Comparison of ENCODE assay signal across 15 mouse cellular contexts in genomic region chr2:83760112-83760511, GRCm38 (mm10). TPM values are rescaled to one million over a fixed set of nuclear protein-coding genes. Genes with fewer than 3 reads are reported as not detected.
DNase-seq lines count a peak whose midpoint lies in the region; ATAC-seq and TF ChIP-seq lines count a peak whose summit lies in the region.
"Had no signal": no experiment of that assay in that cellular context is flagged by ENCODE, and none has a peak within 500 bp of the region (broad histone marks: within the 10 kb centered on the region; RNA-seq: fewer than 3 reads in every experiment).

No protein-coding gene starts in this region.

- no peak for DNase-seq in hindbrain, embryonic 10.5 days (ENCODE audit: low spot score)
- DNase-seq in lung, postnatal 25 days (ENCODE audit: low spot score) = no peak
- peak; percentile 67 for DNase-seq in adipocyte (ENCODE audit: low spot score)
- DNase-seq in adrenal gland, adult 8-10 months = no peak
- DNase-seq: gastrocnemius, postnatal 36 days; lung, postnatal 14 days; thymus, postnatal 4 days had no signal

- no peaks in the 10 kb centered on the region for H3K27me3 ChIP-seq in hindbrain, embryonic 10.5 days (ENCODE audit: insufficient read depth, poor library complexity, severe bottlenecking)
- H3K27me3 ChIP-seq in hindbrain, embryonic 16.5 days (replicated peaks; ENCODE audit: control insufficient read depth, insufficient read depth, low read length) = no peaks in the 10 kb centered on the region
- no peaks in the 10 kb centered on the region for H3K27me3 ChIP-seq in lung, embryonic 16.5 days (ENCODE audit: control insufficient read depth, insufficient read depth, low read depth, low read length)
- no peaks in the 10 kb centered on the region for H3K27me3 ChIP-seq in intestine, postnatal 0 days (replicated peaks; ENCODE audit: control insufficient read depth, insufficient read depth, low read length)
- no peaks in the 10 kb centered on the region for H3K27me3 ChIP-seq in forebrain, embryonic 16.5 days (replicated peaks; ENCODE audit: control insufficient read depth, insufficient read depth, low read length)
- H3K27me3 ChIP-seq: embryonic facial prominence, embryonic 12.5 days; Patski had no signal

- no peaks in the 10 kb centered on the region for H3K9me3 ChIP-seq in hindbrain, embryonic 10.5 days
- no peaks in the 10 kb centered on the region for H3K9me3 ChIP-seq in hindbrain, embryonic 16.5 days (ENCODE audit: control insufficient read depth, low read length)
- H3K9me3 ChIP-seq in lung, embryonic 16.5 days (ENCODE audit: control insufficient read depth, low read length) = no peaks in the 10 kb centered on the region
- no peaks in the 10 kb centered on the region for H3K9me3 ChIP-seq in intestine, postnatal 0 days (ENCODE audit: control insufficient read depth)
- no peaks in the 10 kb centered on the region for H3K9me3 ChIP-seq in forebrain, embryonic 16.5 days (ENCODE audit: control insufficient read depth, low read length)
- H3K9me3 ChIP-seq: embryonic facial prominence, embryonic 12.5 days; forebrain, embryonic 10.5 days had no signal

- peaks cover 19% of the 10 kb centered on the region for H3K36me3 ChIP-seq in hindbrain, embryonic 10.5 days
- H3K36me3 ChIP-seq in hindbrain, embryonic 16.5 days (ENCODE audit: control insufficient read depth, insufficient read depth, low read length) = no peaks in the 10 kb centered on the region
- H3K36me3 ChIP-seq in lung, embryonic 16.5 days (ENCODE audit: control insufficient read depth, insufficient read depth, low read length) = peaks cover 7% of the 10 kb centered on the region
- peaks cover 16% of the 10 kb centered on the region for H3K36me3 ChIP-seq in intestine, postnatal 0 days (ENCODE audit: control insufficient read depth, insufficient read depth)
- no peaks in the 10 kb centered on the region for H3K36me3 ChIP-seq in forebrain, embryonic 16.5 days (ENCODE audit: control insufficient read depth, insufficient read depth)

- no peak overlapping the region for H3K9ac ChIP-seq in hindbrain, embryonic 16.5 days (ENCODE audit: low read depth, low read length)
- no peak overlapping the region for H3K9ac ChIP-seq in lung, embryonic 16.5 days (ENCODE audit: low read length)
- no peak overlapping the region for H3K9ac ChIP-seq in intestine, postnatal 0 days (ENCODE audit: low read depth, low read length)
- no peak overlapping the region for H3K9ac ChIP-seq in forebrain, embryonic 16.5 days (replicated peaks; ENCODE audit: low read depth, low read length)
- H3K9ac ChIP-seq: embryonic facial prominence, embryonic 12.5 days had no signal

- peak overlapping the region; percentile 62; the same call in 1 of the 2 replicates for H3K27ac ChIP-seq in hindbrain, embryonic 10.5 days
- H3K27ac ChIP-seq in hindbrain, embryonic 16.5 days (ENCODE audit: low read depth, low read length) = no peak overlapping the region
- H3K27ac ChIP-seq in lung, embryonic 16.5 days (ENCODE audit: low read length) = peak overlapping the region; percentile 49
- H3K27ac ChIP-seq in intestine, postnatal 0 days (ENCODE audit: low read depth, low read length) = peak overlapping the region; percentile 87
- no peak overlapping the region for H3K27ac ChIP-seq in forebrain, embryonic 16.5 days (ENCODE audit: low read length)
- H3K27ac ChIP-seq: embryonic facial prominence, embryonic 12.5 days had no signal

- no peak overlapping the region for H3K4me3 ChIP-seq in hindbrain, embryonic 10.5 days
- no peak overlapping the region for H3K4me3 ChIP-seq in hindbrain, embryonic 16.5 days (ENCODE audit: low read length)
- H3K4me3 ChIP-seq in lung, embryonic 16.5 days (ENCODE audit: low read length) = no peak overlapping the region
- no peak overlapping the region for H3K4me3 ChIP-seq in intestine, postnatal 0 days (ENCODE audit: low read depth, low read length)
- H3K4me3 ChIP-seq in forebrain, embryonic 16.5 days (replicated peaks; ENCODE audit: low read length) = no peak overlapping the region
- H3K4me3 ChIP-seq: embryonic facial prominence, embryonic 12.5 days; forebrain, embryonic 10.5 days had no signal

- ATAC-seq in hindbrain, embryonic 16.5 days = no peak
- peak; percentile 64 for ATAC-seq in lung, embryonic 16.5 days (ENCODE audit: low read depth)
- peak; percentile 76 for ATAC-seq in intestine, postnatal 0 days
- ATAC-seq in forebrain, embryonic 16.5 days = no peak

- no peak for TF ChIP-seq CTCF in intestine, postnatal 0 days (IDR thresholded peaks at IDR 0.05; ENCODE audit: low read depth)

- 80% methylated on average over 1 of the region's 1 CpGs for WGBS in hindbrain, embryonic 10.5 days
- WGBS in hindbrain, embryonic 16.5 days = 74% methylated on average over 1 of the region's 1 CpGs
- WGBS in lung, embryonic 16.5 days = 43% methylated on average over 1 of the region's 1 CpGs
- 14% methylated on average over 1 of the region's 1 CpGs for WGBS in intestine, postnatal 0 days
- WGBS in forebrain, embryonic 16.5 days = 63% methylated on average over 1 of the region's 1 CpGs

- peaks cover 14% of the 10 kb centered on the region for H3K4me1 ChIP-seq in hindbrain, embryonic 10.5 days (replicated peaks)
- peaks cover 8% of the 10 kb centered on the region for H3K4me1 ChIP-seq in hindbrain, embryonic 16.5 days (ENCODE audit: control insufficient read depth, insufficient read depth, low read depth, low read length)
- H3K4me1 ChIP-seq in lung, embryonic 16.5 days (replicated peaks; ENCODE audit: control insufficient read depth, insufficient read depth, low read length) = peaks cover 7% of the 10 kb centered on the region; the same call in 1 of the 2 replicates
- no peaks in the 10 kb centered on the region for H3K4me1 ChIP-seq in intestine, postnatal 0 days (replicated peaks; ENCODE audit: control insufficient read depth, insufficient read depth, low read length)
- peaks cover 14% of the 10 kb centered on the region for H3K4me1 ChIP-seq in forebrain, embryonic 16.5 days (replicated peaks; ENCODE audit: control insufficient read depth, insufficient read depth, low read length)

- H3K4me2 ChIP-seq in hindbrain, embryonic 16.5 days (ENCODE audit: low read length) = no peak overlapping the region
- no peak overlapping the region for H3K4me2 ChIP-seq in lung, embryonic 16.5 days (ENCODE audit: low read depth, low read length)
- H3K4me2 ChIP-seq in intestine, postnatal 0 days (replicated peaks; ENCODE audit: low read depth) = no peak overlapping the region
- H3K4me2 ChIP-seq in forebrain, embryonic 16.5 days (ENCODE audit: low read length) = no peak overlapping the region
- H3K4me2 ChIP-seq: embryonic facial prominence, embryonic 12.5 days; liver, embryonic 11.5 days had no signal

RNA-seq across cellular contexts. Expression of gene Itgav, which starts 35.9 kb away (rescaled TPM):
- 31.8 and 32.4 TPM in 2 replicates for polyA plus RNA-seq in hindbrain, embryonic 10.5 days (2016; fragmentation: Nextera tagmentation; extraction: Ambion mirVana)
- polyA plus RNA-seq in hindbrain, embryonic 16.5 days (2015; fragmentation: Nextera tagmentation; extraction: Ambion mirVana) = 17.1 and 24.7 TPM in 2 replicates
- 72.6 and 75.3 TPM in 2 replicates for polyA plus RNA-seq in lung, embryonic 16.5 days (2015; fragmentation: Nextera tagmentation; extraction: Ambion mirVana)
- polyA plus RNA-seq in intestine, postnatal 0 days (2015; fragmentation: Nextera tagmentation; extraction: Ambion mirVana) = 86.6 and 95.0 TPM in 2 replicates
- 100 to 1,000 TPM; 115 to 144 (median 126) TPM for total RNA-seq in adrenal gland, adult 8-10 months (2022)
- 18.8 and 20.8 TPM in 2 replicates for polyA plus RNA-seq in forebrain, embryonic 16.5 days (2015; fragmentation: Nextera tagmentation; extraction: Ambion mirVana)

RNA-seq across cellular contexts. Expression of gene Fam171b, which starts 52.3 kb away (rescaled TPM):
- 23.8 and 29.1 TPM in 2 replicates for polyA plus RNA-seq in hindbrain, embryonic 10.5 days (2016; fragmentation: Nextera tagmentation; extraction: Ambion mirVana)
- 77.1 and 80.4 TPM in 2 replicates for polyA plus RNA-seq in hindbrain, embryonic 16.5 days (2015; fragmentation: Nextera tagmentation; extraction: Ambion mirVana)
- polyA plus RNA-seq in lung, embryonic 16.5 days (2015; fragmentation: Nextera tagmentation; extraction: Ambion mirVana) = 1.9 and 2.1 TPM in 2 replicates
- polyA plus RNA-seq in intestine, postnatal 0 days (2015; fragmentation: Nextera tagmentation; extraction: Ambion mirVana) = 3.6 and 4.2 TPM in 2 replicates
- 1 to 10 TPM; 4.4 to 8.6 (median 6.0) TPM for total RNA-seq in adrenal gland, adult 8-10 months (2022)
- polyA plus RNA-seq in forebrain, embryonic 16.5 days (2015; fragmentation: Nextera tagmentation; extraction: Ambion mirVana) = 76.3 and 78.6 TPM in 2 replicates

Comparison
In these comparisons a context has a peak if more than half of its experiments do, and no peak if none do; other contexts are left out.
1. H3K27ac ChIP-seq: peak in hindbrain, embryonic 10.5 days (single experiment), lung, embryonic 16.5 days (single experiment) and intestine, postnatal 0 days (single experiment); none in hindbrain, embryonic 16.5 days (single experiment) and forebrain, embryonic 16.5 days (single experiment).
2. ATAC-seq: peak in lung, embryonic 16.5 days (single experiment) and intestine, postnatal 0 days (single experiment); none in hindbrain, embryonic 16.5 days (single experiment) and forebrain, embryonic 16.5 days (single experiment).